In genomic region chr17:8302772-8303438, GRCm38 (mm10) we compare ENCODE assay signal across 27 mouse cellular contexts. TPM values are rescaled to one million over a fixed set of nuclear protein-coding genes. Genes with fewer than 3 reads are reported as not detected.
A peak's percentile ranks its signal among the peaks of the same experiment; 100 is the strongest.
DNase-seq lines count a peak whose midpoint lies in the region; ATAC-seq and TF ChIP-seq lines count a peak whose summit lies in the region.
"Had no signal": no experiment of that assay in that cellular context is flagged by ENCODE, and none has a peak within 500 bp of the region (broad histone marks: within the 10 kb centered on the region; RNA-seq: fewer than 3 reads in every experiment).

No protein-coding gene starts in this region.

- no peak overlapping the region for H3K27ac ChIP-seq in CH12.LX (ENCODE audit: insufficient read depth, low read depth)
- H3K27ac ChIP-seq: embryonic facial prominence, embryonic 13.5 days; embryonic facial prominence, embryonic 15.5 days; forebrain, embryonic 10.5 days; forebrain, embryonic 12.5 days had no signal

- H3K9me3 ChIP-seq in CH12.LX (replicated peaks; ENCODE audit: low read length) = no peaks in the 10 kb centered on the region
- H3K9me3 ChIP-seq: embryonic facial prominence, embryonic 13.5 days; embryonic facial prominence, embryonic 15.5 days; forebrain, embryonic 10.5 days; forebrain, embryonic 12.5 days; G1E had no signal

- peaks cover 8 to 55% of the 10 kb centered on the region in 2 experiments; a peak in 3 of 4 replicates for H3K4me1 ChIP-seq in CH12.LX (ENCODE audit: control insufficient read depth in 1 of 2, insufficient read depth in 2 of 2)
- H3K4me1 ChIP-seq: embryonic facial prominence, embryonic 13.5 days; embryonic facial prominence, embryonic 15.5 days; forebrain, embryonic 10.5 days; forebrain, embryonic 12.5 days had no signal

- no peaks in the 10 kb centered on the region for H3K27me3 ChIP-seq in CH12.LX (replicated peaks)
- H3K27me3 ChIP-seq: embryonic facial prominence, embryonic 13.5 days; embryonic facial prominence, embryonic 15.5 days; forebrain, embryonic 12.5 days; Patski had no signal

- H3K4me2 ChIP-seq in CH12.LX (ENCODE audit: insufficient read depth, low read depth, poor library complexity, severe bottlenecking) = no peak overlapping the region; the same call in 1 of the 2 replicates
- H3K4me2 ChIP-seq: embryonic facial prominence, embryonic 13.5 days; embryonic facial prominence, embryonic 15.5 days; forebrain, embryonic 12.5 days had no signal

- no peak; the same call in 1 of the 2 replicates for TF ChIP-seq EP300 in CH12.LX (IDR thresholded peaks at IDR 0.05; ENCODE audit: low read length)

- no peak overlapping the region for H3K9ac ChIP-seq in CH12.LX (ENCODE audit: insufficient read depth, low read depth)
- H3K9ac ChIP-seq: embryonic facial prominence, embryonic 13.5 days; embryonic facial prominence, embryonic 15.5 days; forebrain, embryonic 12.5 days had no signal

- in situ Hi-C loops in CH12.LX (cut with MboI; ENCODE audit: low pct_ligation_motif_present, low pct_unique_long_range_greater_than_20kb, low sequenced_read_pairs) = loop anchor here (10.0 kb wide), 1 partner anchor 108 kb away; no protein-coding TSS in a partner anchor

- no peak for TF ChIP-seq RAD21 in CH12.LX (IDR thresholded peaks at IDR 0.05; ENCODE audit: low read depth, low read length)

- peak; percentile 60; the same call in 1 of the 2 replicates for ATAC-seq in frontal cortex, adult (ENCODE audit: low TSS enrichment)
- 0 out of 2 replicates have a peak, but pooled peaks have one; percentile 31 for ATAC-seq in granulocyte monocyte progenitor cell, adult 5-6 weeks (replicated peaks; ENCODE audit: poor library complexity, severe bottlenecking)
- ATAC-seq: activated CD4-positive, CD25-positive, alpha-beta regulatory T cell, adult 4 months; forebrain, embryonic 14.5 days; forebrain, embryonic 16.5 days; Patski had no signal

- TF ChIP-seq POLR2A in CH12.LX (IDR thresholded peaks at IDR 0.05; ENCODE audit: low read depth, low read length) = no peak

- TF ChIP-seq CTCF in CH12.LX (conservative IDR thresholded peaks at IDR 0.05 in 1 of 2, IDR thresholded peaks at IDR 0.05 in 1 of 2; ENCODE audit: low read depth in 2 of 2, low read length in 2 of 2) = no peak

- H3K4me3 ChIP-seq in CH12.LX (replicated peaks in 1 of 3; ENCODE audit: low read depth in 2 of 3, low read length in 2 of 3, poor library complexity in 1 of 3) = no peak overlapping the region
- H3K4me3 ChIP-seq: embryonic facial prominence, embryonic 13.5 days; embryonic facial prominence, embryonic 15.5 days; erythroblast, embryonic 14.5 days; forebrain, embryonic 10.5 days; forebrain, embryonic 12.5 days had no signal

- dilution Hi-C loops in CH12.LX (cut with MboI; ENCODE audit: extremely low pct_ligation_motif_present, extremely low pct_unique_long_range_greater_than_20kb, low sequenced_read_pairs) = no loop called here

- no peak for DNase-seq in frontal cortex, postnatal 25 days (ENCODE audit: low spot score in 2 of 2)
- no peak for DNase-seq in CH12.LX (ENCODE audit: extremely low read depth)
- no peak for DNase-seq in B cell, adult 2 months
- DNase-seq: adrenal gland, adult 8-10 months; adrenal gland, postnatal 14 days; adrenal gland, postnatal 36 days; cerebellum, adult 11 months; cerebellum, adult 18-20 months; cerebellum, adult 8-10 months; cerebellum, adult 9-11 months; cerebellum, postnatal 14 days; cerebellum, postnatal 36 days; embryo, embryonic 11 days had no signal

- peaks cover 0 to 19% of the 10 kb centered on the region in 2 experiments for H3K36me3 ChIP-seq in CH12.LX (replicated peaks in 1 of 2; ENCODE audit: control insufficient read depth in 1 of 2, insufficient read depth in 1 of 2, low read length in 1 of 2)
- H3K36me3 ChIP-seq: embryonic facial prominence, embryonic 15.5 days; forebrain, embryonic 10.5 days had no signal

- H3K79me2 ChIP-seq in CH12.LX (replicated peaks; ENCODE audit: control insufficient read depth, extremely low read depth, insufficient read depth, poor library complexity, severe bottlenecking) = no peaks in the 10 kb centered on the region

TF ChIP-seq in CH12.LX, 34 proteins besides CTCF, POLR2A, EP300 and RAD21:
- TF ChIP-seq CHD1 (IDR thresholded peaks at IDR 0.05; ENCODE audit: low read depth, low read length) (no peak), ZNF384 (IDR thresholded peaks at IDR 0.05; ENCODE audit: low read depth, low read length) (peak; percentile 94), MYC (IDR thresholded peaks at IDR 0.05; ENCODE audit: low read depth, low read length) (peak; percentile 91), MAX (IDR thresholded peaks at IDR 0.05; ENCODE audit: low read length) (peak; percentile 83; the same call in 1 of the 2 replicates), PAX5 (IDR thresholded peaks at IDR 0.05; ENCODE audit: low read length) (no peak)

RNA-seq across cellular contexts. Expression of gene Sft2d1, which starts 8.0 kb away (rescaled TPM):
- total RNA-seq in CH12.LX (2012; rRNA removed) = 63.4 and 71.7 TPM in 2 replicates
- 121 and 127 TPM in 2 replicates for total RNA-seq in CH12.LX (2014; rRNA removed)
- polyA plus RNA-seq in CH12.LX (2012; ENCODE audit: insufficient read length, low read depth) = 63.8 and 75.1 TPM in 2 replicates
- total RNA-seq in granulocyte monocyte progenitor cell, adult 5-6 weeks (2014; fragmentation: Nextera tagmentation) = 84.0 and 86.0 TPM in 2 replicates
- total RNA-seq in granulocyte monocyte progenitor cell, adult 5-6 weeks (2017) = 32.9 and 33.3 TPM in 2 replicates

RNA-seq across cellular contexts. Expression of gene Mpc1, which starts 20.2 kb away (rescaled TPM):
- total RNA-seq in CH12.LX (2012; rRNA removed) = 60.4 and 66.7 TPM in 2 replicates
- 232 and 250 TPM in 2 replicates for total RNA-seq in CH12.LX (2014; rRNA removed)
- 75.4 and 77.4 TPM in 2 replicates for polyA plus RNA-seq in CH12.LX (2012; ENCODE audit: insufficient read length, low read depth)
- total RNA-seq in granulocyte monocyte progenitor cell, adult 5-6 weeks (2014; fragmentation: Nextera tagmentation) = 153 and 168 TPM in 2 replicates
- 161 and 207 TPM in 2 replicates for total RNA-seq in granulocyte monocyte progenitor cell, adult 5-6 weeks (2017)

RNA-seq across cellular contexts. Expression of gene Prr18, which starts 34.4 kb away (rescaled TPM):
- 0.08 TPM in 1 of 2 replicates, not detected in the other for total RNA-seq in CH12.LX (2012; rRNA removed)
- 0.07 and 0.12 TPM in 2 replicates for total RNA-seq in CH12.LX (2014; rRNA removed)
- 0.07 TPM in 1 of 2 replicates, not detected in the other for polyA plus RNA-seq in CH12.LX (2012; ENCODE audit: insufficient read length, low read depth)
- total RNA-seq in granulocyte monocyte progenitor cell, adult 5-6 weeks (2014; fragmentation: Nextera tagmentation) = not detected in 2 replicates
- total RNA-seq in granulocyte monocyte progenitor cell, adult 5-6 weeks (2017) = not detected in 2 replicates

RNA-seq across cellular contexts. Expression of gene T2, which starts 52.9 kb away (rescaled TPM):
- total RNA-seq in CH12.LX (2012; rRNA removed) = not detected in 2 replicates
- total RNA-seq in CH12.LX (2014; rRNA removed) = not detected in 2 replicates
- not detected in 2 replicates for polyA plus RNA-seq in CH12.LX (2012; ENCODE audit: insufficient read length, low read depth)
- total RNA-seq in granulocyte monocyte progenitor cell, adult 5-6 weeks (2014; fragmentation: Nextera tagmentation) = not detected in 2 replicates
- total RNA-seq in granulocyte monocyte progenitor cell, adult 5-6 weeks (2017) = not detected in 2 replicates
- total RNA-seq: adrenal gland, adult 18-20 months; adrenal gland, adult 8-10 months; adrenal gland, postnatal 14 days; adrenal gland, postnatal 36 days; common myeloid progenitor, adult 5-6 weeks; G1E had no signal
- polyA plus RNA-seq: erythroblast, embryonic 14.5 days; G1E had no signal
